Mouse (Mus musculus): Measurements from ENCODE around the gene Ppil1. TPM values are rescaled to one million over a fixed set of nuclear protein-coding genes. Genes with fewer than 3 reads are reported as not detected.

Gene Ppil1
- polyA plus RNA-seq, 1 experiment from 2014 or later, result 128 TPM

DNA sequence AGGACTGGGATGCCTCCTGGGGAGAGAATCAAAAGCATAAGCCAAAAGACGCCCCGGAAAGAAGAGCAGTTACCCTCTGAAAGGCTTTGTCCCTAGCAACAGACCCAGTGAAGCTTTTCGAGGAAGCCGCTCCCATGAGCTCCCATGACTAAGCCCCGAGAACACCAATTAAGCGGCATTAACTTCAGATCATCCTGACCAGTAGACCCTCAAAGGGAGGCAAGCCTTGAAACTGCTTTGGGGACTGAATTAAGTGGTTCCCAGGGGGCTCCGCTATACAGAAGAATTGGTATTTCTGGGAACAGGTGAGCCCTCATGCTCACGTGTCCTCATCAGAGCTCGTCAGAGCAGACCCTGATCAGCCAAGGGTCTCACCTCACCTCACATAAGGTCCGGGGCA is 49.3 kb downstream of the Ppil1 start:
- H3K36me3 ChIP-seq (ENCODE audit: control insufficient read depth, insufficient read depth, low read length), result no peaks in the 10 kb centered on the region
- no peaks in the 10 kb centered on the region for H3K27me3 ChIP-seq (ENCODE audit: control insufficient read depth, insufficient read depth, low read length)
- no peak overlapping the region for H3K9ac ChIP-seq (ENCODE audit: low read depth, low read length)
- H3K4me1 ChIP-seq (replicated peaks; ENCODE audit: control insufficient read depth, insufficient read depth, low read length), result peaks cover 21% of the 10 kb centered on the region
- H3K4me2 ChIP-seq (replicated peaks; ENCODE audit: low read depth, low read length), result no peak overlapping the region
- DNase-seq (ENCODE audit: low spot score) (no peak), ATAC-seq (ENCODE audit: low FRiP score) (no peak)
- no peak overlapping the region for H3K27ac ChIP-seq (ENCODE audit: low read depth, low read length)
- 35% methylated on average over 10 of the region's 10 CpGs for WGBS
- no peaks in the 10 kb centered on the region for H3K9me3 ChIP-seq (ENCODE audit: control insufficient read depth, low read length)
- no peak overlapping the region for H3K4me3 ChIP-seq (ENCODE audit: low read depth, low read length)

DNA sequence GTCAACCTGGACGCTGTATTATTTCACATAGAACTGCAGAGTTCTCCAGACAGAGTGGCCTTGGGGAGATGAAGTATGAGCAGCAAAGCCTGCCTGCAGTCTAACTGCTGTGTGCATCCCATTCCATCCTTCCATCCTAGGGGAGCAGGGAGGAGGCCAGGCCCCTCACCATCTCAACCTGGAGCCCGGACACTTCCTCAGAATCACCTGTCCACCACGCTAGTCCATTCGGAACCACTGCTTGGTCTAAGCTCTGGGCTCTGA is 49.9 kb downstream of the Ppil1 start:
- H3K27ac ChIP-seq (ENCODE audit: low read depth, low read length), result peak overlapping the region; percentile 36; the same call in 1 of the 2 replicates
- 66% methylated on average over 4 of the region's 4 CpGs for WGBS
- H3K4me2 ChIP-seq (replicated peaks; ENCODE audit: low read depth, low read length), result no peak overlapping the region
- peak overlapping the region; percentile 27; the same call in 1 of the 2 replicates for H3K9ac ChIP-seq (ENCODE audit: low read depth, low read length)
- no peak for DNase-seq (ENCODE audit: low spot score)
- H3K4me1 ChIP-seq (replicated peaks; ENCODE audit: control insufficient read depth, insufficient read depth, low read length), result peaks cover 21% of the 10 kb centered on the region
- no peak for ATAC-seq (ENCODE audit: low FRiP score)
- H3K4me3 ChIP-seq (ENCODE audit: low read depth, low read length), result no peak overlapping the region
- H3K36me3 ChIP-seq (ENCODE audit: control insufficient read depth, insufficient read depth, low read length), result no peaks in the 10 kb centered on the region
- no peaks in the 10 kb centered on the region for H3K9me3 ChIP-seq (ENCODE audit: control insufficient read depth, low read length)
- no peaks in the 10 kb centered on the region for H3K27me3 ChIP-seq (ENCODE audit: control insufficient read depth, insufficient read depth, low read length)

DNA sequence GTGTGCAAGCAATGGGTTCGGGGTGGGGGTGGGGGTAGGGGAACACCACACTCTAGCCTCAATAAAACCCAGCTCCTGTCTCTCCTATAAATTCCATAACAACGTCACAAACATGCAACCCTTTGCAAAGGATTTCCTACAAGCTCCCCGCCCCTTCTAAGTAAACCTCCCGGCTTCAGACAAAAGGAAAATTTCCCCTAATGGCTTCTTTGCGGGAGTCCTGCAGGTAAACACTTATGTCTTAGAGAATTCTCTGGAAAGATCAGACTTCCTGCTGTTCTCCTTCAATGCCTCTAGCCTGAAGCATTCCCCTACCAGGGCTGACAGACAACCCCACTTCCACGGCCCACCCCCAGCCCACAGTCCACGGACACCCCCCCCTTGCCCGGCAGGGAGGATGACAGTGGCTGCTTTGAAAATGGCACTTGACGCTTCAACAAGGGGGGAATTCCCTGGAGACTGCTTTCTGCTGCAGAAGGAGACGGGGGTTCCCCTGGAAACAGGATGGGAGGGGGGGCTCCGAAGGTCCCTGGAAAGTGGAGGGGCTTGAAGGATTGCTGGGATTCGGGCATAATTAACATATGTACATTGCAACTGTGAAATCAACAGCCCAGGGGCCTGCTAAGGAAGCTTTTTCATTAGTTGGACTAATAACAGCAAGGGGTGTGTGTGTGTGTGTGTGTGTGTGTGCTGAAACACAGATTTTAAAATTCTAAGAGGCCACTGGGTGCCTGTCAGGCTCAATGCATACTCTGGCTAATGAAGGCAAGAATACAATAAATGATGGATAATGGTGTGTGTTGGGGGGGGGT is 50.4 kb downstream of the Ppil1 start:
- DNase-seq (ENCODE audit: low spot score), result peak; percentile 68
- Histone ChIP-seq H3K27me3 (ENCODE audit: control insufficient read depth, insufficient read depth, low read length) (no peaks in the 10 kb centered on the region), H3K4me1 (replicated peaks; ENCODE audit: control insufficient read depth, insufficient read depth, low read length) (peaks cover 21% of the 10 kb centered on the region), H3K9ac (ENCODE audit: low read depth, low read length) (no peak overlapping the region; the same call in 1 of the 2 replicates), H3K9me3 (ENCODE audit: control insufficient read depth, low read length) (no peaks in the 10 kb centered on the region), H3K27ac (ENCODE audit: low read depth, low read length) (peak overlapping the region; percentile 51), H3K4me3 (ENCODE audit: low read depth, low read length) (0 out of 2 replicates have a peak overlapping the region, but pooled peaks have one; percentile 4), H3K36me3 (ENCODE audit: control insufficient read depth, insufficient read depth, low read length) (no peaks in the 10 kb centered on the region), H3K4me2 (replicated peaks; ENCODE audit: low read depth, low read length) (no peak overlapping the region)
- ATAC-seq (ENCODE audit: low FRiP score), result peak; percentile 74
- 8% methylated on average over 12 of the region's 12 CpGs for WGBS

DNA sequence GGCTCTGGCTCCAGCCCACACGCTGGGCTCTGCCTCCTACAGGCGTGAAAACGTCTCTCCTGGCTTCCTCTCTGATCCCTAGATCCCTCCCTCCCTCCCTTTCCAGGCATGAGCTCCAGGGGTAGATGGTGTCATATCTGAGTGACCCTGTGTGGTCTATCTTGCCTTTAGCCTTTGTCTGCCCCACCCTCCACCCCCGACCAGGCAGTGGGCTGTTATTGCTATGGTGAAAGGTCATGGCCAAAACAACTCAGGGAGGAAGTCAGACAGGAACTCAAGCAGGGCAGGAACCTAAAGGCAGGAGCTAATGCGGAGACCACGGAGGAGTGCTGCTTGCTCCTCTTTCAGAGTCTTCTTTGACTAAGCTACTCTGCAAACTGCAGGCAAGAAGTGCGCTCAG is 52.1 kb downstream of the Ppil1 start:
- DNase-seq (ENCODE audit: low spot score) (no peak), ATAC-seq (ENCODE audit: low FRiP score) (no peak)
- 59% methylated on average over 7 of the region's 7 CpGs for WGBS
- no peak overlapping the region for H3K4me3 ChIP-seq (ENCODE audit: low read depth, low read length)
- no peaks in the 10 kb centered on the region for H3K27me3 ChIP-seq (ENCODE audit: control insufficient read depth, insufficient read depth, low read length)
- H3K4me2 ChIP-seq (replicated peaks; ENCODE audit: low read depth, low read length), result no peak overlapping the region
- no peaks in the 10 kb centered on the region for H3K9me3 ChIP-seq (ENCODE audit: control insufficient read depth, low read length)
- no peaks in the 10 kb centered on the region for H3K36me3 ChIP-seq (ENCODE audit: control insufficient read depth, insufficient read depth, low read length)
- no peak overlapping the region for H3K27ac ChIP-seq (ENCODE audit: low read depth, low read length)
- H3K4me1 ChIP-seq (replicated peaks; ENCODE audit: control insufficient read depth, insufficient read depth, low read length), result peaks cover 21% of the 10 kb centered on the region
- no peak overlapping the region for H3K9ac ChIP-seq (ENCODE audit: low read depth, low read length)

DNA sequence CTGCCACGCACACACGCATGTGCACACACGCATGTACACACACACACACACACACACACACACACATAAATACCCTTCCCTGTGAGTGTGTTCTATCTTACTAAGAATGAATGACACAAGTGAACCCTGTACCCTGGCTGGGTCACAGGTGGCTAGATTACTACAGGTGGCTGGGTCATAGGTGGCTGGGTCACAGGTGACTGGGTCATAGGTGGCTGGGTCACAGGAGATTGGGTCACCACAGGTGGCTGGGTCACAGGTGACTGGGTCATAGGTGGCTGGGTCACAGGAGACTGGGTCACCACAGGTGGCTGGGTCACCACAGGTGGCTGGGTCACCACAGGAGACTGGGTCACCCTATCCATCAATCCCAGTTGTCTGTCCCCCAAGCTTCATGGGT is 53.9 kb downstream of the Ppil1 start:
- H3K27ac ChIP-seq (ENCODE audit: low read depth, low read length), result no peak overlapping the region
- H3K4me3 ChIP-seq (ENCODE audit: low read depth, low read length), result no peak overlapping the region
- ATAC-seq (ENCODE audit: low FRiP score) (no peak), DNase-seq (ENCODE audit: low spot score) (no peak)
- WGBS, result 92% methylated on average over 3 of the region's 3 CpGs
- no peak overlapping the region for H3K9ac ChIP-seq (ENCODE audit: low read depth, low read length)
- H3K27me3 ChIP-seq (ENCODE audit: control insufficient read depth, insufficient read depth, low read length), result no peaks in the 10 kb centered on the region
- no peaks in the 10 kb centered on the region for H3K36me3 ChIP-seq (ENCODE audit: control insufficient read depth, insufficient read depth, low read length)
- H3K9me3 ChIP-seq (ENCODE audit: control insufficient read depth, low read length), result no peaks in the 10 kb centered on the region
- no peak overlapping the region for H3K4me2 ChIP-seq (replicated peaks; ENCODE audit: low read depth, low read length)
- peaks cover 18% of the 10 kb centered on the region for H3K4me1 ChIP-seq (replicated peaks; ENCODE audit: control insufficient read depth, insufficient read depth, low read length)

DNA sequence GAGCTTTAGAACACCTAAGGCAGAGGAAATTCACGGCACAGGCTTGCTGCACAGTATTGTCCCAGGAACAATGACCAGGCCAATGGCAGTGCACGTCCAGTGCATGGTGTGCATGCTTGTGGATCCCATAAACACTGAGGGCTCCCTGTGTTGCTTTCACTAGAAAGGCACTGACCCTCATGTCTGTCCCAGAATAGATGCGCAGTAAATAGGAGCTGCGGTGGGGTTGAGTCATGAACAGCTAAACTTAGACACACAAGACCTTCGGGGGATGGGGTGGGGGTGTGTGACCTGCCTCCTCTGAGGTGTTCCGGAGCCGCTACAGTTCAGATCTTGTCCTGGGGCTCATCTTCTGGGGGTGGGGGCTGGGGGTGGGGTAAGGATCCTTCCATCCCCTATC is 57.9 kb downstream of the Ppil1 start:
- no peaks in the 10 kb centered on the region for H3K36me3 ChIP-seq (ENCODE audit: control insufficient read depth, insufficient read depth, low read length)
- no peaks in the 10 kb centered on the region for H3K27me3 ChIP-seq (ENCODE audit: control insufficient read depth, insufficient read depth, low read length)
- no peak overlapping the region for H3K9ac ChIP-seq (ENCODE audit: low read depth, low read length)
- H3K4me3 ChIP-seq (ENCODE audit: low read depth, low read length), result no peak overlapping the region
- H3K27ac ChIP-seq (ENCODE audit: low read depth, low read length), result no peak overlapping the region
- no peaks in the 10 kb centered on the region for H3K9me3 ChIP-seq (ENCODE audit: control insufficient read depth, low read length)
- ATAC-seq (ENCODE audit: low FRiP score) (no peak), DNase-seq (ENCODE audit: low spot score) (no peak)
- no peaks in the 10 kb centered on the region for H3K4me1 ChIP-seq (replicated peaks; ENCODE audit: control insufficient read depth, insufficient read depth, low read length)
- H3K4me2 ChIP-seq (replicated peaks; ENCODE audit: low read depth, low read length), result no peak overlapping the region
- 85% methylated on average over 7 of the region's 7 CpGs for whole genome bisulfite sequencing

DNA sequence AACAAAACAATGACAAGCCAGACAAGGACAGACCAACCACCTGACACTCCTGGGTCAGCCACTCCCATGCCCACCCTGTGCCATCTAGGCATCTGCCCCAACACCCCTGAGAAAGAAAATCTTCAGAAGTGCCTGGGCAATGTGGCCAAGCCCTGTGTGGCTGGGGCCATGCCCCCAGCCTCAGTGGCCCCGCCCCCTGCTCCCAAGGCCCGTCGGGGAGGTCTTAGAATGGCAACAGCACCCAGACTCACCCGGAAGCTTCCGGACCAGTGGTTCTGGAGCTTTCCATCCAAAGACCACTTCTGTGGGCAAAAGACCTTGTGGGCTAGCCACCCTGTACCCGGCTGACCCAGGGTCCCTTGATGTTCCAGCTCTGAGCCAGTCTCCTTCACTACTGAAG is 61.4 kb downstream of the Ppil1 start:
- no peak overlapping the region for H3K4me3 ChIP-seq (ENCODE audit: low read depth, low read length)
- DNase-seq (ENCODE audit: low spot score) (no peak), ATAC-seq (ENCODE audit: low FRiP score) (no peak)
- H3K9me3 ChIP-seq (ENCODE audit: control insufficient read depth, low read length), result no peaks in the 10 kb centered on the region
- H3K27me3 ChIP-seq (ENCODE audit: control insufficient read depth, insufficient read depth, low read length), result no peaks in the 10 kb centered on the region
- H3K9ac ChIP-seq (ENCODE audit: low read depth, low read length), result no peak overlapping the region
- H3K4me2 ChIP-seq (replicated peaks; ENCODE audit: low read depth, low read length), result no peak overlapping the region
- WGBS, result 79% methylated on average over 6 of the region's 6 CpGs
- H3K4me1 ChIP-seq (replicated peaks; ENCODE audit: control insufficient read depth, insufficient read depth, low read length), result no peaks in the 10 kb centered on the region
- H3K27ac ChIP-seq (ENCODE audit: low read depth, low read length), result no peak overlapping the region
- H3K36me3 ChIP-seq (ENCODE audit: control insufficient read depth, insufficient read depth, low read length), result no peaks in the 10 kb centered on the region

Other genes with a start within 250 kb of the Ppil1 start
- gene Srsf3, start 231.6 kb downstream of the Ppil1 start, polyA plus RNA-seq (2014; fragmentation: Nextera tagmentation; extraction: Ambion mirVana), result 847 and 854 TPM in 2 replicates
- 33.4 and 36.8 TPM in 2 replicates for gene Cdkn1a, start 173.2 kb downstream of the Ppil1 start, polyA plus RNA-seq (2014; fragmentation: Nextera tagmentation; extraction: Ambion mirVana)
- 0.45 TPM in 1 of 2 replicates, not detected in the other for gene Rab44, start 150.0 kb downstream of the Ppil1 start, polyA plus RNA-seq (2014; fragmentation: Nextera tagmentation; extraction: Ambion mirVana)
- gene Cpne5, start 26.0 kb downstream of the Ppil1 start, polyA plus RNA-seq (2014; fragmentation: Nextera tagmentation; extraction: Ambion mirVana), result 3.7 and 4.2 TPM in 2 replicates
- gene BC004004, start 4.6 kb upstream of the Ppil1 start, polyA plus RNA-seq (2014; fragmentation: Nextera tagmentation; extraction: Ambion mirVana), result 75.5 and 79.4 TPM in 2 replicates
- 0.32 and 0.67 TPM in 2 replicates for gene Pi16, start 53.5 kb upstream of the Ppil1 start, polyA plus RNA-seq (2014; fragmentation: Nextera tagmentation; extraction: Ambion mirVana)
- 356 and 425 TPM in 2 replicates for gene Mtch1, start 83.7 kb upstream of the Ppil1 start, polyA plus RNA-seq (2014; fragmentation: Nextera tagmentation; extraction: Ambion mirVana)
- 2.7 and 4.2 TPM in 2 replicates for gene Fgd2, start 96.7 kb upstream of the Ppil1 start, polyA plus RNA-seq (2014; fragmentation: Nextera tagmentation; extraction: Ambion mirVana)
- gene Pim1, start 226.6 kb upstream of the Ppil1 start, polyA plus RNA-seq (2014; fragmentation: Nextera tagmentation; extraction: Ambion mirVana), result 16.8 and 18.1 TPM in 2 replicates

All from hindbrain, embryonic 11.5 days (tissue).